Mouse (Mus musculus) left cerebral cortex, adult 8-10 months (tissue): ENCODE data around the gene Xrn2. TPM values are rescaled to one million over a fixed set of nuclear protein-coding genes. Genes with fewer than 3 reads are reported as not detected.
"Not testable (repeated sequence)": the region's sequence is repeated elsewhere in the genome, so short reads cannot be mapped to it uniquely, and the experiment has no call there.

Experiments used
- DNase-seq, 2 experiments: peaks; one replicate each; pipeline ENCODE4 v3.0.0; 2022; ENCODE audit warnings: low spot score in 2 of 2
- total RNA-seq, 4 experiments: library from RNA; stranded (reverse); gene quantifications; 2 replicates each; pipeline ENCODE4 v1.2.4; 2022

Gene Xrn2
- total RNA-seq = 10 to 100 TPM; 43.1 to 51.0 (median 47.2) TPM

DNA sequence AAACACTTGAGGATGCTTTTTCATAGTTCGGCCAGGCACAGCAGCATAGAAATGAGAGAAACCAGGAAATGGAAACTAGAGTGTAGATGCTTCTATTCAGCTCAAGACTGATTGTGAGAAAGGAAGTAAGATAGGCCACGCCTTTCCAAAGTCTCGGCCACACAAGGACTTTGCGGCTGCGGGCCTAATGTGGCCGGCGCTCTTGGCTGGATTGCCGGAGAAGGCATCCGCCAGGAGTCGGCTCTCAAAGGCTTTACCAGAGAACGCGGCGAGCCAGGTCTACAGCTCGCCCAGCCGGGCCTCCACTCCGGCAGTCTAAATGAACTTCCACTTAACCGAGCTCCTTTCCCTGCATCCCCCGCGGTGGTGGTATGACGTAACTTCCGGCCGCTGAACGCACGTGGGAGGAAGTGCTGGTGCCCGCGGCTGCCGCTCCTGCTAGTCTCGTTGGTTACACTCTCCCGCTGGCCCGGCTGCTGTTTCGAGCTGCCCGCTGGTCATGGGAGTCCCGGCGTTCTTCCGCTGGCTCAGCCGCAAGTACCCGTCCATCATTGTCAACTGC, at the start of gene Xrn2:
Gene Xrn2, plus strand, starts transcription at position 374 of the 562 bp plus-strand sequence.
- peak; percentile 93 to 96 for DNase-seq

- DNase-seq = no peak
These were observed 37.8 kb upstream of the Xrn2 start for GRCm38 (mm10) chr2:146975024-146975423.

GRCm38 (mm10) chr2:146975453-146976028, 37.3 kb upstream of the Xrn2 start:
- DNase-seq = no peak

DNA sequence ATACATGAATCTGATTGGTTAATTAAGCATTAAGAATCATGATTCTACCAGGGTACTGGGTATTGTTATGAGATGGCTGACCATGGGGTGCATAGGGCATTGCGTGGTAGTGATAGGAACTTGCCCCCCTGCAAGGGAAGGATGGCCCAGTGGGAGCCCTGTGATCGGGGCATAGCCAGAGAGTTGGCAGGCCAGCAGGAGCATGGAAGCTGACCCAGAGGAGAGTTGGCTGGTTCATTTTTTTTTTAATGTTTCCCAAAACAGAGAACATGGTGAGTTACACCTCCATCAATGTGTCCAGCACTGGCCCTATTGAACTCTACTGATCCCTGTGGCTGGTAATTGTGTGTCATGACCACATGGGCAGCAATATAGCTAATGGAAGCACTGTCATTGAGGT, 30.0 kb upstream of the Xrn2 start:
- no peak for DNase-seq

- DNase-seq = no peak
These were observed 28.0 kb upstream of the Xrn2 start for GRCm38 (mm10) chr2:146984831-146985230.

DNA sequence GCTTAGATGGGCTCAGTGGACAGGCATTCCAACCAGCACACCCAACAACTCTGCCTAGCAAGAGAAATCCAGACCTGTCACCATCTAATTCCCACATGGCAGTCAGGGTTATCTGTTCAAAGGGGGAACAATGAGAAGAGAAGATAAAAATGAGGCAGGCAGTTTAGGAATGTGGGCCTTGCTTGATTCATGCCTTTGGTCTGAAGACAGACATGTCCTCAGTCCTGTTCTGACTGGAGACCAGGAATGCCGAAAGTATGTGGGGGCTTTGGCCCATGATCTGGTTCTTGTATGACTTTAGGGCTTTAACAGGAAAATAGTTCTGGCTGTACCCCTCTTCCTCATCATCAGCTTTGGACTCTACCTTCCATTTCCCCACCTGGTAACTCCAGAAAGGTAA, 27.0 kb upstream of the Xrn2 start:
- no peak for DNase-seq

GRCm38 (mm10) chr2:146986429-146986828, 26.4 kb upstream of the Xrn2 start:
- no peak for DNase-seq

DNA sequence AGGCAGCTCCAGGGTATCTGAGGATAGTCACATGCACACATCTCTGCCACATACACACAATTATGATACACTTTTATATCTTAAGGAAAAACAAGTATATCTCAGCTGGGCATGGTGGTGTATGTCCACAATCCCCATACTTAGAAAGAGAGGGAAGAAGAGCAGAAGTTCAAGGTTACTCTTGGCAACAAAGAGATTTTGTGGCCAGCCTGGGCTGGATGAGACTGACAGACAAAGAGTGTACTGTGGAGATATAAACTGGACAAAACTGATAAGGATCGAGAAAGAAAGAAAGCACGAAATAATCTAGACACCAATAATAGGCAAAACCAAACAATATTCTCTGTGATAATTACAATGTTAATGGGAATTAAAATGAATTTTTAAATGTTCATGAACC, 5.5 kb upstream of the Xrn2 start:
- DNase-seq = no peak

DNA sequence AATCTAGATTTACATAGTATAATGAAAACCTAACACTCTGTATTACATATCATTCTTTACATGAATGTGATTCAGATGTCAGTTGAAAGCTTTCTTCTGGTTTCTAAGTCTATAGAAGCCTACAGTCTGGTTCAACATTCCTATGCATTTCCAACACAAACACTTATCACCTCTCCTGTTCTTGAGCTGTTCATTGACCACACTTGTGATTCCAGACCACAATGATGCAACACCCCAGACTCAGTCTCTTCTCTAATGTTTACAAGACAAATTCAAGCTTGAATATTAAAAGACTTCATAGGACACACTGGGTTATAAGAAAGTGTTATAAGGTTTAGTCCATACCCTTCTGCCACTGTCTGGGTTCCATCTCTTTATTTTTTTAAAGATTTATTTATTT, 3.7 kb upstream of the Xrn2 start:
- DNase-seq = no peak

DNA sequence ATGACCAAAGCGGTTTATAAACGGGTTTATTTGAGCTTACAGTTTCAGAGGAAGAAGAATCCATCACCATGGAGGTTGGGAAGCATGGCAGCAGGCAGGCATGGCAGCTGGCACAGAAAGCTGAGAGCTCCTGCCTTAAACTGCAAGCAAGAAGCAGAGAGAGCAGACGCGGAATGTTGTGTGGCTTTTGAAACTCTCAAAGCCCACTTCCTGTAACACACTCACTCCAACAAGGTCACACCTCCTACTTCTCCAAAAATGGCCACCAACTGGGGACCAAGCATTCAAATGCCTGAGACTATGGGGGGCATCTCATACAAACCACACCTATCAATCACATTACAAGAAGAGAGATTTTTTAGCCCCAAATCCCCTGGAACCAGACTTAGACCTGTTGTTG, 2.7 kb upstream of the Xrn2 start:
- no peak for DNase-seq

GRCm38 (mm10) chr2:147010952-147011351, 1.8 kb upstream of the Xrn2 start:
- DNase-seq = no peak

- no peak for DNase-seq
These were observed 1.2 kb upstream of the Xrn2 start for GRCm38 (mm10) chr2:147011474-147012140.

DNA sequence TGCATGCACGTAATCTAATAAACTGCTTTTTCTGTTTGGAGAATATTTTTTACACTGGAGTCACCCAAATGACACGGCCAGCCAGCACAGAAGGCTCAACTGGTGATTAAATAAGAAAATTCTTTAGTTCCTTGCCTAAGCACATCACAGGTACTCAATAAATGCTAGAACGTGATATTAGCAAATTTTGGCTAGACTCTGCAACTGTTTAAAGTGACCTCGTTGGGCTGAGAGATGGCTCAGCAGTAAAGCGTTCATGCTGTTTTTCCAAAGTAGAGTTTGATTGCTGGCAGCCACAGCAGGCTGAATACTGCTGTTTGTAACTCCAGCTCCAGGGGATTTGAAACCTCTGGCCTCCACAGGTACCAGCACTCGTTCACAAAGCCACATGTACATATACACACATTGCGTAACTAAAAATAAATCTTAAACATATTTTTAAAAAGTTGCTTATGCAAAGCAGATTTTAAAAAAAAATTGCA, 614 bp upstream of the Xrn2 start:
- no peak for DNase-seq

DNA sequence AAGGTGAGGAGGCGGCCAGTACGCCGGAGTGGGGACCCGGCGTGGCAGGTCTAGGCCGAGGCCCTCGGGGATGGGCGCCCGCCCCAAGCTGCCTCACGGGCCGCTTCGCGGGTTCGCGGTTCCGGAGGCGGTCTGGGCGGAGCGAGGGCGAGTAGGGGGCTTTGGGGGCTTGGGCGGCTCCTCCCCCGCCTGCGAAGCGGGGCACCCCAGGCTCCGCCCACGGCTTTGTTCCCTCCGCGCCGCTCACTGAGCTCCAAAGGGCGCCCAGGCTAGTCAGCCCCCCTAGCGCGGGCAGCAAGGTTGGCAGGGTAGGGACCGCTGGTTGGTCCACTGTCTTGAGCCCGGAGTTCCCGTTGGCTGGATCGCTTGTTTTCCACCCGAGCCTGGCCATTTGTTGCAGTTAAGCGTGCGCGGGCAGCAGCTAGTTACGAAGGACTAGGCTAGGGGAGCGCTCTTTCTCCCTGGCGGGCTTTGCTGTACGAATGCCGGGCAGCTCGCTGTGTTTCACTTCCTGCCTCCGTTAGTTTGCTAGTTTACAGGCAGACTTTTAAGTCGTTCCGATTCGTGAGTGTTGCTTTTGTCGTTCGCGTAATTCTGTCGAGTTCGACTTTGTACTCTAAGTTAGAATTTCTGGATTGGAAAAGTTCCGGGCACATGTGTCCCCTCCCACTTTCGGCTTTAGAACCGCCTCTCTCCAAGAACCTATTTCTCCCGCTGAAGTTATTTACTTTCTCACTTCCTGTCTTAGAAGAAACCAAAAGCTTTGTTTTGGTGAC, 586 bp downstream of the Xrn2 start:
- peak; percentile 35 to 49 for DNase-seq

GRCm38 (mm10) chr2:147014101-147014886, 1.5 kb downstream of the Xrn2 start:
- no peak for DNase-seq

DNA sequence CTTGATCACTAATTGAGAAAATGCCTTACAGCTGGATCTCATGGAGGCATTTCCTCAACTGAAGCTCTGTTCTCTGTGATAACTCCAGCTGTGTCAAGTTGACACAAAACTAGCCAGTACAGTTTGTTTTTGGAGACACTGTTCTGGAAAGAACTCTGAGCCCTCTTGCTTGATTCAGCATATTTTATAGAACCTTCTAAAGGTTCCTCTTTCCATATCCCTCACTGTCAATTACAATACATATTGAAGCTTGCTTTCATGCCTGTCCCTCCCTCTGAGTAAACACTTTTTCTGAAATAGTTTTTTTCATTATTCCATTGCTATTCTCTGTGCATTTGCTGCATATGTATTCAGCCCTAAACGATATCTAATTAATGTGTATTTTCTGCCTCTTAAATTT, 9.2 kb downstream of the Xrn2 start:
- DNase-seq = not testable (repeated sequence)

- DNase-seq = no peak
These were observed 10.3 kb downstream of the Xrn2 start for GRCm38 (mm10) chr2:147023067-147023466.

- no peak for DNase-seq
These were observed 10.8 kb downstream of the Xrn2 start for GRCm38 (mm10) chr2:147023560-147023959.

DNA sequence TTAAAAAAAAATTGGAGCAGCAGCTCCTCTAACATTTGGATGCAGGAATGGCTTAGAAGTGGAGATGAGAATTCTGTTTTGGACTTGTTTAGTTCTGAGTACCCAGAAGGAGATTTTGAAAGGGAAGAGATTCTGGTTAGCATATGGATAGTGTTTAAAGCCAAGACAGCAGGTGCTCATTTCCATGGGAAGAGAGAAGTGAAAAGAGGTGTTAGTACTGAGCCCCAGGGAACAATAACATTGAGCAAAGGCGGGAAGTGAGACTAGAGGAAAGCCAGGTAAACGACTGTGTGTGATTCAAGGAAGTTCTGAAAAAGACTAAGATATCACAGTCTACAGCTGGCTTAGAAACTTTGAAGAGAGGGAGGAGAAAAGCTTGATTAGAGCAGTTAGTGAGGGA, 20.3 kb downstream of the Xrn2 start:
- no peak for DNase-seq

GRCm38 (mm10) chr2:147035864-147036263, 23.1 kb downstream of the Xrn2 start:
- DNase-seq = no peak

GRCm38 (mm10) chr2:147047051-147047450, 34.3 kb downstream of the Xrn2 start:
- no peak for DNase-seq
